Mouse (Mus musculus) fibroblast of lung, adult 2 months (primary cell): ENCODE data around the gene 1700020A23Rik.

Source experiments
- DNase-seq: peaks from one replicate; pipeline ENCODE4 v3.0.0-alpha.2; 2011; ENCODE audit warnings: low read depth

1700020A23Rik gene

DNA sequence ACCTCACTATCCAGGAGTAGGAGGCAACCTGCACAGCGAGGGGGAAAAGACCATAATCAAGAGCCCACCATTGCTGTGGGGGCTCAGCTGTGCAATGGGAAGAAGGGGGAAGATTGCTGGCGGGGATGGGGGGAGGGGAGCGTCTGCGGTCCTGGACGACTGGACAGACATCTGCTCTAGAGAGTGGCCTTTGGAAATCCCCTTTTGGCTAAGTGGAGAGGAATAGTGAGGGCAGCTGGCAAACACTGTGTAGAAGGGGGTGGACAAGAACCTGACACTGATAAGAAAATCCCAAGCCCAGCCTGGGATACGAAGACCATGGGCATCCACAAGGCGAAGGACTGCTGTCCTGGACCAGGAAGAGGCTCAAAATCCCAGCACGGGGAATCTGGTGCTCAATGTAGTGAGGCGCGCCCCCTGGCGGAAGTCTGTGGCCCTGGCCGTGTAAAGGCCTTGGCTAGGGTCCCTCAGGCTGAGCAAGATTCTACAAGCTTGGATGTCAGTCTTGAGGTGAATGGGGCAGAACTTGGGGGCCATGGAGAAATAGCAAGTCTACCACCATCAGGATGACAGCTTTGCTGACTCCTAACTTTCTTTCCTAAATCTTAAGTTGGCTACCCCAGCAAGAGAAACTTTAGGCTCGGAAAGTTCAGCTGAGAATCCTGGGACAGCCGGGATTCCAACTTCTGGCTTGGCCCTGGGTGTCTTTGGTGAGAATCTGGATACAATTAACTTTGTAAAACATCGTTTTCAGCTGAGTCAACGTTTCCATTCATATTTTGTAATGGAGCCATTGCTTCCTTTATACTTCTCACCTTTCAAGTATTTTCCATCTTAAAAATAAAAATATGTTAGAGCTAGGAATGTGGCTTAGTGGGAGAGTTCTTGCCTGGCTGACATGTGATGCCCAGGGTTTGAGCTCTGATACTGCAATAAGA lies 6.8 kb downstream of the 1700020A23Rik start:
- peak; percentile 69 for DNase-seq

GRCm38 (mm10) chr2:130412775-130413174 lies 7.7 kb downstream of the 1700020A23Rik start:
- no peak for DNase-seq

GRCm38 (mm10) chr2:130414094-130414856 lies 9.2 kb downstream of the 1700020A23Rik start:
- no peak for DNase-seq

GRCm38 (mm10) chr2:130421781-130422620 lies 16.9 kb downstream of the 1700020A23Rik start:
- no peak for DNase-seq

DNA sequence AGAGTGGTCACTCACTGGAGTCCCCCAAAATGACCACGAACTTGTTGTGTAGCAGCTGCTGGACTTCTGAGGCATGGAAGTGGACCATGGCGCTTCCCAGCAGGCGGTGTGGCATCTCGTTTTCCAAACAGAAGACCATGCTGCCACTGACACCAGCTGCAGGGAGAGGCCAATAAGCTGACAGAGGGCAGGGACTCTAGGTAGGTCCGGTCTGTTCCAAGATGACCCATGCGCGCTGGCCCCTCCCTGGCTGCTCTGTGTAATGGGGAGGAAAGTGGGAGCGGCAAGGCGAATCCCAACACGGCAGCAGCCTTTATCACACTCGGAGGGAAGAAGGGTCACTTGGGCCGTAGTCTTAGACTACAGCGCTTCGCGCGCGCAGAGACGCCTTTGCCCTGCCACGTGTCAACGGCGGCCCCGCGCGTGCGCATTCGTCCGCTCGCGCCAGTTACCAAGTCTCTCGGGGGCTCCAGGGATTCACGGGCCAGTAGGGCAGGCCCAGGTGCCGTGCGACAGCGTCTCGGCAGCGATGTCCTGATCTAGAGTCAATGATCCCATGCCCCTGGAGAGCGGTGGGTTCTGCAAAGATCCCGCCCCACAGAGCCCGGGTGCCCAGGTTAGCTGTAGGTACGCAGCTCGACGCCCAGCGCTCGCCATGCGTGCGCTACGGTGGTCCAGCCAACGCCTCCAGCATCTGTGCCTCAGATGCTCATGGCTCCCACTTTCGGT lies 18.5 kb downstream of the 1700020A23Rik start:
- no peak for DNase-seq

GRCm38 (mm10) chr2:130424126-130424853 lies 19.2 kb downstream of the 1700020A23Rik start, which contains the start of the genes Vps16 and Pced1a:
Gene Vps16, plus strand, starts transcription at chr2:130424339.
Gene Pced1a, minus strand, starts transcription at chr2:130424701.
- DNase-seq, result peak; percentile 65

GRCm38 (mm10) chr2:130425112-130425511 lies 20.1 kb downstream of the 1700020A23Rik start:
- DNase-seq, result no peak

- no peak for DNase-seq
Measured at GRCm38 (mm10) chr2:130429851-130430250, 24.8 kb downstream of the 1700020A23Rik start.

GRCm38 (mm10) chr2:130430484-130430883 lies 25.4 kb downstream of the 1700020A23Rik start:
- no peak for DNase-seq

DNA sequence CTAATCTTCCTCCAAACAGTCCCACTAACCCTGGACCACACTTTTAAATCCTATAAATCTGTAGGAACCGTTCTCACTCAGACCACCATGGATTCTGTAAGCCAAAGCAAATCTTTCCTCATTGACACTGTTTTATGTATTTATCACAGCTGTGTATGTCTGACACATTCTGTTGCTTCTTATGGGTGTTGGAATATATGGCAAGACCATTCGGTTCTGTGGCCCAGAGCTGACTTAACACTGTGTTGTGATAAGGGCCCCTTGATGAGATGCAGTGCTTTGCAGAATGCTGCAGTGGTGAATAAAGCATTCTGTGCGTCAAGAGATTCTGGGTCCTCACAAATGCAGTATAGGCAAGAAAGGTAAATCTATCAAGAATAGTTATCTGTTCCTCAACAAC lies 27.1 kb downstream of the 1700020A23Rik start:
- no peak for DNase-seq

DNA sequence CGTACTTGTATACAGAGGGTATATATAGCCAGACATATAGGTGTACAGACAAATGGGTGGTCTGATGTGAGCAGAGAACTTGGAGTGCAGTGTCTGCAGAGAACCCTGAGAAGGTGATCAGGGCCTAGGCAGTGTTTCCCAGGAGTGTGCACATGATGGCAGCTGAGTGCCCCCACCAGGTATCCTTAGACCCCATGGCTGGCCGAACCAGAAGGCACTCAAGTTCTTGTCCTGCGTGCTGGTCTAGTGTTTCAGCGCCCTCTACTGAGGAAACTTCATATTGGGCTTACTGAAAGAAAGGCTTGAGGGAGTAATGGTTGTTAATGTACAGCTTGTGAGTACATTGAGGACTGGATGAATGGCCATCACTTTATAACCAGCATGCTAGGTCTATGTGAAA lies 28.1 kb downstream of the 1700020A23Rik start:
- DNase-seq, result no peak

DNA sequence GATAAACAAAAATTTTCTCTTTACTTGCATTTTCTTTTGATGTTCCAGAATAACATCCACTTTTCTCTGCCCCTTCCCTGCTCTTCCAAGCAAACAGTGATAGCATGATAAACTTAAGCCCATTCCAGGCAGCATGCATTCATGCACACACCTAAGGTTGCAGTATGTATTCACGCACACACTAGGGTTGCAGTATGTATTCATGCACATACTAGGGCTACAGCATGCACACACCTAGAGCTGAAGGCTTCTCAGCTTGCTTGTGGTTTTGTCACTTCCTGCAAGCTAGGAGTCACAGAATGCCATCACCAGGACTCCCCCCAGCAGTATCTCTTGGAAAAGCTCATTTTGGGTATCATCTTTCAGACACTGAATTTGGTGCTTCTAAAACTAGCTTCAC lies 31.7 kb downstream of the 1700020A23Rik start:
- no peak for DNase-seq

GRCm38 (mm10) chr2:130438861-130439260 lies 33.8 kb downstream of the 1700020A23Rik start:
- DNase-seq, result no peak

DNA sequence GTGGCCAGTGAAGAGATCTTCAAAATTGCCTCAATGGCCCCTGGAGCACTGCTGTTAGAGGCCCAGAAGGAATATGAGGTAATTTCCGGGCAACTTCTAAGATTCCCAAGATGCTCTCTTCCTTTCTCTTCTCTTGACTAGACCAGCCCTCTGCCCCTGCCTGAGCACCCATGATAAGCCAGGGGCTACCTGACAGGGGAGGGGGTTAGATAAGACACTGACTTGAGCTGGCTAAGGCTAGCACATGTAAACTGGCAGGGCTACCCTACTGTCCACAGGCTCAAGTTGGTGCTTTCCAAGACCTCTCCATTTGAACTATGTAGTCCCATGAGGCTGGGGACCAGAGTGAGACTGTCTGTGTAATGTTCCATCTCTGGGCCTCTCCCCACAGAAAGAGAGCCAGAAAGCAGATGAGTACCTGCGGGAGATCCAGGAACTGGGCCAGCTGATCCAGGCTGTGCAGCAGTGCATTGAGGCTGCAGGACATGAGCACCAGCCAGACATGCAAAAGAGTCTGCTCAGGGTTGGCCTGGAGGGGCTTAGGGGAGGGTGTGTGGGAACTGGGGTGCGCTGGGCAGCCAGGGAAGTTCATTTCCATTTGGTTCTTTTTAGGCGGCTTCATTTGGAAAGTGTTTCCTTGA lies 34.9 kb downstream of the 1700020A23Rik start:
- no peak for DNase-seq

DNA sequence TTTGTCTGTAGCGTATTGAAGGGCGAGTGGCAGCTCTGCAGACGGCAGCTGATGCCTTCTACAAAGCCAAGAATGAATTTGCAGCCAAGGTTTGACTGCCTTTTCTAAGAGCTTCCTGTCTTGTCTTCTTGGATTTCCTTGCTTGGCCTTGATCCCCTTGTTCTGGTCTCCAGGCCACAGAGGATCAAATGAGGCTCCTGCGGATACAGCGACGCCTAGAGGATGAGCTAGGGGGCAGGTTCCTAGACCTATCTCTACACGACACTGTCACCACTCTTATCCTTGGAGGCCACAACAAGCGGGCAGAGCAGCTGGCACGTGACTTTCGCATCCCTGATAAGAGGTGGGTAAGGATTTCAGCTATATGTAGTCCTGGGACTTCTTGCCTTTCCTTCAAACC lies 37.1 kb downstream of the 1700020A23Rik start:
- DNase-seq, result no peak

DNA sequence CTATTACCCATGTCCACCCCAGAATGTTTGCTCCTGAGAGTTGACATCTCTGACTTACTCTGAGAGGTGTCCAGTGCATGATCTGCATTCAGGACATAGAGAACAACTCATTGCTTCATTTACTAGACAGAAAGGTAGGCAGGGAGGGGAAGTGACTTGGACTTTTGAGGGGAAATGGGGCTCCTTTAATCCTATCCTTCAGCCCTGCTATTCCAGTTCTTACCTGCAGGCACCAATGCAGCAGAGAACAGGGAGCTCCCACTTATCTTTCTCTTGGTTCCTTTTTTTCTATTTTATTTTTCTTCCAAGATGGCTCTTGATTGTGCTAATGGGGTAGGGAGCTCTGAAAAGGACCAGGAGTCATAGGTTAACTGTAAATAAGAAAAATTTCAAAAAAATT lies 43.4 kb downstream of the 1700020A23Rik start:
- DNase-seq, result no peak

- no peak for DNase-seq
Measured at GRCm38 (mm10) chr2:130449021-130449793, 44.1 kb downstream of the 1700020A23Rik start.

DNA sequence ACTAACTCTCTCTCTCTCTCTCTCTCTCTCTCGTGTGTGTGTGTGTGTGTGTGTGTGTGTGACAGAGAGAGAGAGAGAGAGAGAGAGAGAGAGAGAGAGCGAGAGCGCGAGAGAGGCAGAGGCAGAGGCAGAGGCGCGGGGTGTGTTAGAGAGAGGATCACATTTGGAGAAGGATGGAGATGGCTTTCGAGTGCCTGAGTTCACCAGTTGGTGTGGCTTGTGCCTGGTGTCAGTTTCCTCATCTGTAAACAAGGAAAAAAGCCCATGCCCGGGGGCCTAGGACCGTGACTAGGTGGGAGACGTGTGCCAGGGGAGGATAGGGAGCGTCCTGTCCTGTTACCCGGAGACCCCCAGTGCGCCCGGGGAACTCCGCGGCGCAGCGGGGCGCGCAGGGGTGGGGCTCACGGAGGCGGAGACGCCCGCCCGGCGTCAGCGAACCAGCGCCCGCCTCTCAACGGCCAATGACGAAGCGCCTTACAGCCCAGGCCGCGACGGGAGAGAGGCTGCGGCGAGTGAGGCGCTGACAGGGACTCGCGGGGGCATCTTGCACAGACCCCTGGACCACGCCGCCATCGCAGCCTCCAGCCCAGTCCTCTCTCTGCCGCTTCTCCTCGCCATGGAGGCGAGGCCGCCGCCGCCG lies 44.9 kb downstream of the 1700020A23Rik start, which contains the start of gene Ptpra:
Ptpra (plus strand) TSS at position 485 of the 640 bp plus-strand sequence.
- peak; percentile 52 for DNase-seq

DNA sequence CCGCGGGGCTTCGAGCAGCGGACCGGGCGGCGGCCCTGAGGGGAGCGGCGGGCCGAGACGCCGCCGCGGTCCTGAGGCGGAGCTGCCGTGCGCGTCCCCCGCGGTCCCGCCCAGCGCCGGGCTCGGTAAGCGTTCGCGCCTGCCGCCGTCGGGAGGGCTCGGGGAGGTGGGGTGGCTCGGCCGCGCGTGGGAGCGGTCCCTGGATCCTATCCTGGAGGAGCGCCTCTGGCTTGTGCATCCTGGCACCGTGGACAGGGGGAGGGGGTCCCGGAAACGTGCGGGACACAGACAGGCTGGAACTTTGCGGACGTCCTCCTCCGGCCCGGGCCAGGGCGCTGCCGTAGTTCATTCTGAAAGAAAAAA lies 45.4 kb downstream of the 1700020A23Rik start:
- no peak for DNase-seq
